Mouse (Mus musculus) lung, postnatal 4 days (tissue): Measurements from ENCODE around the gene Akt3.

Experiments used
- DNase-seq, 2 experiments: peaks; one replicate each; pipeline ENCODE4 v3.0.0; 2021

Akt3 gene

DNA sequence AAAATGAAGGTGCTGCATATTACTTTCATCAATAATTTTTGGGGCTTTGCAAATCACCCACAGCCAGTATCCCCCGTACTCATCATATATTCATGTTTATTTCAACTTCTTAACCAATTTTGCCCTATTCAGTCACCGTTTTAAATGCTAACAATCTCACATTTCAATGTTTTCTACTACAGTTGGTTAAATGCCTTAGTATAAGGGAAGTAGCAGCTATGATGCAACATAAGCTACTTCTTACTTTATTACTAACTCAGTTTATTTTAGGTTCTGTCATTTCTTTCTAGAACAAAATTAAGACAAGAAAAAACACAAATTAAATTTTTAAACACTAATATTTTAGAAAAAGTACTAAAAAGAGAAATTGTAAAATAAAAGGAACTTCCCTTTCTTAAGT lies 78.4 kb downstream of the Akt3 start:
- no peak for DNase-seq

DNA sequence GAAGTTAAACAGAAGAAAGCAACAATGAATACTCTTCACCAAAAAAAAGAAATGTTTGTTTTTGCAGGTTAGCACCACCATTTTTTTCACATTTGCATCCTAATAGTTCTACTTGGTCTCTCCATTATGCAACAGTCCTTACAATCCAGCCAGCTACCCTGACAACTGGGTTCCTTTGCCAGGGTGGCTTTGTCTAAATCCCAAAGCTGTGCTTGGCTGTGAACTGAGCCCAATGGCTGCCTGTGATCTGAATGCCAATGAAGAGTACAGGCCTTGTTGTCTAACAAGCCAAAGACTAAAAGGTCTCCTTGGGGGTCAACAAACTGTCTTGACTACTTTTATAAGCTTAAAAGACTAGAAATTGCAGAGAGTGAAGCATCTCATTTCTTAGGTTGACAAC lies 82.6 kb downstream of the Akt3 start:
- no peak for DNase-seq

DNA sequence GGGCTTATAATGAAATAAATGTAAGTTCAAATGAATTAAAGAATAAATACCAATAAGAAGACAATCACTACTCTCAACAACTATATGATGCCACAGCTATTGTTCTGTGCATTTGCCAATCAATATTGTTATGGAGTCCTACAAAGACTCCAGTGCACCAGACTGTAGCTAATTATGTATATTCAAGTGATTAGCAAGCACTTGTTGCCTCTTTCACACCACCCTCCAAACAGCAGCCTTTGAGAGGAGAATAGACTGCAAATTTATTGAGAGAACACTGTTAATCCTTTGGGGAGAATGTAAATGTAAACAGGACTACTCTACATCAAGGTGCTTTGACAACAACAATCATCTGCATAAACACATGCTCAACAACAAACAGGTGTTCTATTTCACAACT lies 86.7 kb downstream of the Akt3 start:
- no peak for DNase-seq

DNA sequence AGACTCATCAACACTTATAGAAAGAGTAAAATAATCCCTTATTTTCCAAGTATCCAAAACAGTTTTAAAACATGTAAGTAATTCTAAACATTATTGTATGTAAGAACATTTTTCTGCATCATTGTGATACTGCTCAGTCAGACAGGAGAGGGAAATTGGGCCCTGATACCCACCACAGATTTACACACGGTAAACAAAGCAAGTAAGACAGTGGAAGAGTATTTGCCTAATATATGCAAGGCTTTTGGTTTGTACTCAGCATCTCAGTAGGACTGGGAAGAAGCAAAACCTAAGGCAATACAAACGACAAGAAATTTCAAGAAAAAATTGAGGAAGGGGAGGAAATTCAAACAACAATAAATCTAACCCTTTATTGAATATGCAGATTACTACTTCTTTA lies 92.2 kb downstream of the Akt3 start:
- no peak for DNase-seq

DNA sequence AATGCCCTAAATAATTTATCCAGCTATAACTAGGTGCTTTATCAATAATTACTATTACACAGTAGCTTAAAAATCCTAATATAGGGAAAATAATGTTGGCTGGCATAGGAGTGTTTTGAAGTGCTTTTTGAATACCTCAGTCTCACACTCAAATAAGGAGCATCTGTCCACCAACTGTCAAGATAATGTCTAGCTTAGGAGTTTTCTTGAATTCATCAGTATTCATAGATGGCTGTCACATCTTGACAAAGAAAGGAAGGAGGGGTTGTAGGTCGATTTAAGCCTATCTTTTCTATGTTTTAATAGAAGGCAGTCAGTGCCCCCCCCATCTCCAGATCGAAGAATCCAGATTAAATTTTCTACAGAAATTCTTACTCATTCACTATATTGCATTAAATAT lies 92.7 kb downstream of the Akt3 start:
- DNase-seq: no peak

DNA sequence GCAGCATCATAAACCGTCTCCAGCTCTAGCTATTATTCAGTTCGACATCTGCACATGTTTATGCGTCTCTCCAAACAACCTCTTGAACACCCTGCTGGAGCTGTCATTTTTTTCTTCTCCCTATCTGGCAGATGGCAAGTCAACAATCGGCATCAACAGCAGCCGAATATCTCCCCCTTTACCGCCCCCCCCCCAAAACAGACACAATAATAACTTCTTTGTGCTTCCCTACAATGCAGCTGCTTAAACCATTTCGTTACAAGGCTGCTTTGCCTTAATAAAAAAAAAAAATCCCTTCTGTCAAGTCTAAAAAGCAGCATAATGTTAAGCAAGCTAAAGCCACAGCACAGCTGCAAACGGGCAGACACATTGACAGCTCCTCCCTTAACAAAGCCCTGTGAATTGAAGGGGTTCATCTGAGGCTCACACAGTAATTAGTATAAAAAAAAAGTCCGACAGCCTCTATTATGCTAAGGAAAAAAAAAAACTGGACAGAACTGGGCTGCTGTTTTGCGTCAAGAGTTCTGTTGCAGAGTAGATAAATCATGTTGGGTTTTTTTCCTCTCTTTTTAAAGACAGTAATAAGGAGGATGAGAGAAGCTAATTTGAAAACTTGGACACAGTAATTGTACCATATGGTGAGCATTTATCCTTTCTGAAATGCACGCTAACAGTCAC lies 107.5 kb downstream of the Akt3 start:
- peak in 1 of 2 experiments; percentile 26 for DNase-seq

DNA sequence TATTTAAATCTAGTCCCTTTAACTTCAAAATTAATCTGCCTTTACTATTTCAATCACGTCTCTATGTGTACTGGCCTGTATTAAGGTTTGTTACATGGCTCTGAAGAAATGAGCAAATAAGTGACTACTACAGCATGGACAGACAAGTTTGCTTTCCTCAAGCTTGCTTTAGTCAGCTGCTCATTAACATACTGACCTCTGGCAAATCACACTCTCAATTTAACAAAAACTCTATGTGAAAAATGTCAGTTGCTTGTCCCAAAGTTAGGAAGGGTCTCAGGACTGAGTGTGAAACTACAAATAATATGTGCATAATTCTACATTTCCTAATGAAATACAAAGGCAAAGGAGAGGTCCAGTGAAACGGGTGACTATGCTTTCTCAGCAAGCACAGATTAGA lies 109.3 kb downstream of the Akt3 start:
- DNase-seq: no peak

DNA sequence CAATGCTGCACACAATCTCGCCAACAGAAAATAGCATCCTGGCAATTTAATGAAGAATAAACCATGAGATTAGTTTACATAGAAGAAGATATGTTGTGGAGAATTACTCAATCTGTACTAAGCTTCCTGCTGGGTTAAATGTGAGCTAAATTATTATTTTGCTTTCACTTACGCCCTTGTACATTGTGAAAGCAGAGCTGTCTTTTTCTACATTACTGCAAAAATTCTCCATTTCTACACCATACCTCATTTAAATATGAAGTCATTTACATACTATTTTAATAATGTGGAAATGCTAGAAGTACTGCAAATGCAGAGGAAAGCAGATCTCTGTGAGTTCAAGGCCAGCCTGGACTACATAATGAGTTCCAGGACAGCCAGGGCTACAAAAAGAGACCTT lies 116.5 kb downstream of the Akt3 start:
- DNase-seq: no peak

DNA sequence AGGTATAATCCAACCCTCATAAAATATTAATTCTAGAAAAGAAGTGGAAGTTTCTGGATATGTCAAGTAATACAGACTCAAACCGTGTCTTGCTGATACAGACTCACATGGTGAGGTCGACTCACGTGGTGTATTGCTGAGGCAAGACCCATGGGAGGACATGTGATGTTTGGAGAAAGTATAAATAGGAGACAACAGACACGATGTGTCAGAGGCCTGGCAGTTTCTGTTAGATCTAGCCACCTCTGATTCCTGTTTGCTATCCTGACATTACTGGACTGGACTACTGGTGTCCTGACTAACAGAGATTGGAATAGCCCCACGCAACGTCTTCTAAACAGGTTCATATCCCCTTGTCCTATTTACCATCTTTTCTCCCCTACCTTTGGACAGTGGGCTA lies 118.4 kb downstream of the Akt3 start:
- no peak for DNase-seq

DNA sequence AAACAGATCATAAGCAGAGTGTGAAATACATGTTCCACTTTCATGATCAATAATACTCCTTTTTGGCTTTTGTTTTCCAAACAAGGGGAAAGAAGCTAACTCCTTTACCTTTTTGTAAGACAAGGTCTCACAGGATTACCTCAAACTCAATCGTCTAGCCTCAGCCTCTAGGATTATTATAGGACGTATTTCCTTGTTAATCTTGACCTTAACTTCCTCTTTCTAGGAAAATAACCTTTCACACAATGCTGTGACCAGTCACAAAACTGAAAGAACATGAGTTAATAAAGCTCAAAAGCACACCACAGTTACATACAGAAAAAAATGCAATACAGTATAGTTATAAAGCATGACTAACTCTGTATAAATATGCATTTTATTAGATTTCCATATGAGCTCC lies 126.5 kb downstream of the Akt3 start:
- no peak for DNase-seq

DNA sequence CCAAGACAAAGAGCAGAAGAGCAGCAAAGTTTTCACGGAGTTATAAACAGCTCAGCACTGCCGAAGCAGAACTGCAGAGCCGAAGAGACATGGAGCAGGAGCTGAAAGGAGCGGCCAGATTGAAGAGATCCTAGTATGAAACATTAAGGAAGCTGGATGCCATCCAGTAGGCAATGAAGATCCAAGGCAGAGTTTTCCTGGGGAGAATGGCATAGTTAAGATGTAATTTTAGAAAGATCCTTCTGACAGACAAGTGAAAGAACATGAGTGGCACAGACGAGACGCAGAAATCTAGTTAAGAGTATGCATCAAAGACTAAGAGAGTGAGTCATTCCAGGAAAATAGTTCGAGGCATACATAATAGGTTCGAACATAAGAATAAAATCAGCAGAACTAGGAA lies 131.3 kb downstream of the Akt3 start:
- no peak for DNase-seq

DNA sequence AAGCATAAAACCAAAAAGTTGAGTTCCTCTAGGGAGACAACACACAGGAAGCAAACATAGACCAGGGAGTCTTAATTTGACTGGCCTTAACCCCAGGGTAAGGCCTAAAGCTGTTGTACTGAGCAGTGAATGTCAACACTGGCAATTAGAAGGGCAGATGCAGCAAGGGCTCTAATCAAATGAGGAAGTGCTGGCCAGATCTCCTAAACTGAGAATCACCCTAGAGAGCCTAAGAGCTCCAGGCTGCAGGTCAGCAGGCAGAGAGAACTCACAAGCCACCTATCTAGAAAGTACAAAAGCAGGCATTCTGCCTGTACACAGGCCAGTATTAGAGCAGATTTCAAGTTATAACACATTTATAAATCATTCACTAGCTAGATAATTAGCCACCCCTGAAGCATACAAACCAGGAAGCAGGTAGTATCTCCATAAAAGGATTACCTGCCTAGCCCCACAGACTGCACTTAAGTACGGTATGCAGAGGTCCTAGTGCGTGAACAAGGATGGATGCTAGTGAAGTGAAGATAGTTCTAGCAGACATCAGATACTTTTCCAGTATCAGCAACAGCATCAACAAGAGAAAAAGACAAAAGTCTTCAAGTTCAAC lies 147.2 kb downstream of the Akt3 start:
- no peak for DNase-seq

DNA sequence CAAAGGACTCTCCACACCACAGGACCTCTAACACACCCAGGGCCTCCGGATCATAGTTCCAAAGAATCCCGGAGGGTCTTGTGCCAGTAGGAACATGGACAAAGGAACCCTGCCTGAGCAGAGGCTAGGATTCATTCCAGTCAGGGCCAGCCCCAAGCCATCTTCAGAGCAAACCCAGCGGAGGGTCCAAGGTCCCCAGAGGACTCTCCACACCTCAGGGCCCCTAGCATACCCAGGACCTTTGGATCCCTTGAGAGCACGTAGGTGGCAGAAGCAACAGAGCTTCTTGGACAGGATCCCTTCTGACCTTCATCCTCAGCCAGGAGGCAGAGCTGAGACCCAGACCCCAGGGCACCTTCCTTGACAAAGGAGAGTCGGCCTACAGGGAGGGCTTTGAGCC lies 167.5 kb downstream of the Akt3 start:
- DNase-seq: no peak

DNA sequence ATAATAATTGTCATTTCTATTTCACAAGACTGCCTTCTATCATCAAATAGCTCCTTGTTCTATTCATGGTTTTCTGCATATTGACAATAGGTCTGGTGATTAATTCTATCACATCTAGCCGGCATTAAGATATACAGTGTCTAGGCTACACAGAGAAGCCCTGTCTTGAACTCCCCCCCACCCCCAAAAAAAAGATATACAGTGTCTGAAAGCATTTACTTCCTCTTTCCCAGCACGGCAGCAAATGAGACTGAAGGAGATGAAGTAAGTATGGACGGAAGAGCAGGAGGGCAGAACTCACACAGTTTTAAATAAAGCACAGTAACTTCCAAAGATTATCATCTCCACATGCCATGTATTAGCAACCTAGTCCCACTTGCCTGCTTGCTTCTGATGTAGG lies 168.5 kb downstream of the Akt3 start:
- DNase-seq: no peak

DNA sequence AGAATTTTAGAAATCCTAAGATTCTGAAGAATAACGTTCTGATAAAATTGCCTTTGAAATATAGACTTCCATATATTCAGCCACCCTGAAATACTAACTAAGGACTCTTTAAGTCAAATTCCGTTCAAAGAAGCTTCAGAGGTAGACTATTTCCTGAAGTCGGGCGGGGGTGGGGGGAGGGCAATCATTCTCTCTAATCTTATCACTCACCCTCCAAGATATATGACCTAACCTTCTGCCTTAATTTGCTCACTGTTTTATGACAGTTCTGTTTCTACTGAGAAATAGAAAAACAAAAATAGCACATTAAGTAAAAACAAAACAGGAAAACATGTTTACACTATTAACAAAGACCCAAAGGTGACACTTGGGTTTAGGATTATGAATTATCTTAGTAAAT lies 169.0 kb downstream of the Akt3 start:
- DNase-seq: no peak

DNA sequence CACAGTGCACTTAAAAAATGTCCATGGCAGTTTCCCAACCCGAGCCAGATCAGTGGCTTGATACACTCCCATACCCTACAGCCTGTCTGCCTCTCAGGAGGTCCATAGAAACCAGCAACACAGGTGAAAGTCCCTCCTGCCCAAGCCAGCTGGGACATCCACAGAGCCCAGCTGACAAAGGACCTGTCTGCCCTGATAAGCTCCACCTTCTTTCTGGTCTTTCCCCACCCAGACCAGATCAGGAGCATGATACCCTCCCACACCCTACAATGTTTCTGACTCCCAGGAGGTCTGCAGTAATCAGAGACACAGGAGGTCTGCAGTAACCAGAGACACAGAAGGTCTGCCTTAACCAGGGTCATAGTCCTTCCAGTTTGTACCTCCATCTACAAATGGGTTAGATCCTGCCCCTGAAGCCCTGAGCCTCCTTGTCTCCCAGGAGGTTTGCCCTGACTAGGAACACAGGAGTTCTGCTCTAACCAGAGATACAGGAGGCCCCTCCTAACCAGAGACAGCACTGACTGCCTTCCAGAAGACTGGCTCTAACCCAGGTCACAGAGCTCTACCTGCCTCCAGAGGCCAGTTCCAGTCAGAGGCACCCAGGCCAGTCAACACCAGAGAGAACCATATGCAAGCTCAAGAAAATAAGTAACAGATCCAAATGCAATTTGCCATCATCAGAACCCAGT lies 175.9 kb downstream of the Akt3 start:
- no peak for DNase-seq

DNA sequence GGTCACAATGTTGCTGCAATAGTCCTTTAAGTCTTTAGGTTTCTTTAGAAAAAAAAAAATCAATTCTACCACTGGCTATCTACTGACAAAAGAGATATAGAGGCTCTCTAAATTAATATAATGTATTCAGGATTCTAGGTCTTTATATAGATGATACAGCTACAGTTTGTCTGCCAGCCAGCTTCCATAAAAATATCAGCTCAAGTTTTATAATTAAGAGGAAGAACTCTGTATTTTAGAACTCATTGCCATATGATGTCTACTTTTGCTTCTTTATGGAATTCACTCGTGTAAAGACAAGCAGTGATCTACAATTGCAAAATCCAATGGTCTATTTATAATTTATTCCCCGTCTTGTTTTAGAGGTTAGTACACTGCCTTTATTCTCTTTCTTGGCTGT lies 188.8 kb downstream of the Akt3 start:
- DNase-seq: no peak

DNA sequence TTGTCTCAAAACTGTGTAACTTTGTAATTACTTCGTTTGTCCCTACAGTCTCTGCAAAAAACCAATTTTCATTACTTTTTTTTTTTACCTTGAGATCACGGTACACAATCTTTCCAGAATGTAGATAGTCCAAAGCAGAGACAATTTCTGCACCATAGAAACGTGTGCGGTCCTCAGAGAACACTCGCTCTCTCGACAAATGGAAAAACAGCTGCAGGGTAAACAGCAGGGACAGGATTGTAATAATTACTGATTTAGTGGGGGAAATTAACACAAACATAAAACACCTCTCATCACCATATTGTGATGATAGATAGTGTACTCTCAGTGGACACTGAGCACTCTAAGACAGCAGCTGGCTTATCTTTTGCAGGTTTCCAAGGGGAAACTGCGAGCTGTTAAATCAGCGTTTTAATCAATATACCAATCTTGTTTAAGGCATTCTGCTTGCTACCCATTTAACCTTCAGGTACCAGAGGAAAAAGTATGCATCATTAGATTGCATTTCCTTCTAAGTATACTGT lies 190.8 kb downstream of the Akt3 start:
- DNase-seq: no peak

DNA sequence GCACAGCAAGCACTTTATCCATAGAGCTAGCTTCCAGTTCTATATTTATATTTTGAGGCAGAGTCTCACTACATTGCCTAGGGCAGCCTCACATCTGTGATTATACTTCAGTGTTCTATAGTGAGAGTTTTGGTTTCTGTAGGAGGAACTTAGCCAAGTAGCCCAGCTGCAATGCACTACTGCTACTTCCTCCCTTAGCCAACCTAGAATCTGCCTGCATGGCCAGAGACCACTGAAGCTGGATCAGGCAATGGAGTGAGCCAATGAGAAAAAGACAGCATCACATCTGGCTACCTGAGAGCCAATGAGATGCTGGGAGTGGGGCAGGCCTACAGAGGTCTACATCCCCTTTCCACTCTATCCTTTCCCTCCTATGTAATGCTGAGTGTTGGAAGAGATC lies 192.3 kb downstream of the Akt3 start:
- DNase-seq: no peak

DNA sequence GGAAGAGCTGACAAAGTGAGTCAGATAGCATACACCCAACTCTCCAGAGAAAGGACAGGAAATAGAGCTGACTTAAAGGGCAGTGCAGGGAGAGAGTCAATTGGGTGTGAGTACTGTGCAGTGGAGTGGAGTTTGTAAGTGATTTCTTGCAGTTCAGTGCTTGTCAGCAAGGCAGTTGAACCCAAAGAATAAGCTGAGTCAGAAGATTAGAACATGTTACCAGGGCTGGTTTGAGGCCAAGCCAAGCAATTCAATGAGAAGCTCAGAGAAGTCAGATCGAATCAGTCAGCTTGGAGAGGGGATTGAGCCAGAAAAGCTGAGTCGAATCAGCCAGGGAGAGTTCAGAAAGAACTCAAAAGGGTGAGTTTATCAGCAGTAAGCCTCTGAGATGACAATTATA lies 196.2 kb downstream of the Akt3 start:
- no peak for DNase-seq

DNA sequence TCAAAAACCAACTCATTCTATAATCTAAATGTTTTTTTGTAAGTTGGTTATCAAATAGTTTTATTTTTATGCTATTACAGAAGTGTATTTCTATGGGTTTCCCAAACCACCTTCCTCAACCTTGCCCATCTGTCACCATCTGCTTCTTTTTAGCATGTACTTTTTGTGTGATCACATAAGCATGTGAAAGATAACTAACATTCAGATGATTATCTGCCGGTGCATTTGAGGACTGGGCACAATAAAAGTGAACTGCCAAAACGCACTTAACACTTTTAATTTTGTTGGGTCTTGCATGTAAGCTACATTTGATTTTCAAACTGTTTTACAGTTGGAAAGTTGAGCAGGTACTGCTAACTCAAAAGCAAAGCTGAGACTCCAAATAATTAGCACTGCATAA lies 203.1 kb downstream of the Akt3 start:
- DNase-seq: no peak

DNA sequence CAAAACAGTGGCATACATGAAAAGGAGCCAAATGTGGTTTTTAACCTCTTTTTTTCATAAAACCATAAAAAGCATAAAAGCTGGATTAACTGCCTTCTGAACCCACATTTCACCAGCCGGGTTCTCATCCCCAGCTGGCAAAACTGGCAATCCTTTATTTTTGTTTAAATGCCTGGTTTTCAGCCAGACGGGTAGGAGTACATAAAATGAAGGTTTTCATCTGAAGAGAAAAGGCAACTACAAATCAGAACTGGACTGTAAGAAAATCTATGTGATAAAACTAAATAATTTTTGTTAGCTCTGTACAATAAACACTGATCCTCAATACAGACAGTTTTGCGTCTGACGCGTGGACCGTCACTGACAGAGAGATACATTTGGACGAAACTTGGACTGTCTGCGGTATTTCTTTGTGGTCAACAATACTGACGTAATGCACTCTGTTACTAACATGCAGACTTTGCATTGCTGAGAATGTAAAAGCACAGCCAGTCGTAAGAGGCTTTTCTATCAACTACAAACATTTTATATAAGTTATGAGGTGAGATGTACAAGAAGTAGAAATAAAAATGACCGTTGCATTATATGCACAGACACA lies 206.5 kb downstream of the Akt3 start:
- DNase-seq: no peak

DNA sequence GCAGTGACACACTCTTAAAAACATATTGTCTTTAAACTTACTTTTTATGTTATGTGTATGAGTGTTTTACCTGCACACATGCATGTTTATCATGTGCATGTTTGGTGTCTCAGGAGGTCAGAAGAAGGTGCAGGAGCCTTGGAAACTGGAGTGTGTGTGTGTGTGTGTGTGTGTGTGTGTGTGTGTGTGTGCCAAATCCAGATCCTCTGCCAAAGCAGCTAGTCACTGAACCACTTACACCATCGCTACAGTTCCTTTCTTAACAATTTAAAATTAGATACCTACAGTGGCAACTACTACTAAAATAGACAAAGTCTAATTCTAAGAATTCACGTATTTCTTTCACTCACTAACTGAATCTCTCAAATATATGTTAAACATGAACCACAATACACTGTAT lies 209.2 kb downstream of the Akt3 start:
- no peak for DNase-seq

DNA sequence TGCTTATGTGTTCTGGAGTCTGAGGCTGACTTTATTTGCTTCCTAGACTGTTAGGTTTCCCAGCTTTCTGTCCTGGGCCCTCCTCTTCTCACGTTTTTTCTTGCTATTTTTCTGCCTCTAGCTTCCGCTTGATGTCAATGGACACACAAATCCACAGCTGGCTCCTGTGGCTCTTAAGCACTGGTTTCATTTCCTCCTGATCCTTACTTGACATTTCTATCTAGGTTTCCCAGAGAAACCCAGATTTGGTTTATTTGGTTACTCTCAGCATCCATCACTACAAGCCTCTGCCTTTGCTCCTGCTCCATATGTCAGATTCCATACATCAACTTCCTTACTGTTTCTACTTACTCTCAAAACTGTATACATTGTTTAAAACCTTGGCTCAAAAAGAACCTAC lies 211.0 kb downstream of the Akt3 start:
- no peak for DNase-seq
